Mouse (Mus musculus): Measurements from ENCODE around the gene Ttll1.

- TF ChIP-seq POLR2A (IDR thresholded peaks at IDR 0.05; ENCODE audit: insufficient read depth, low read depth, low read length) = no peak
- TF ChIP-seq CTCF (IDR thresholded peaks at IDR 0.05; ENCODE audit: insufficient read depth, low read depth, low read length) = no peak
These were observed 2.0 kb upstream of the Ttll1 start for GRCm38 (mm10) chr15:83512489-83513281.

All from olfactory bulb, adult 2 months (tissue).